In the genomic region with DNA sequence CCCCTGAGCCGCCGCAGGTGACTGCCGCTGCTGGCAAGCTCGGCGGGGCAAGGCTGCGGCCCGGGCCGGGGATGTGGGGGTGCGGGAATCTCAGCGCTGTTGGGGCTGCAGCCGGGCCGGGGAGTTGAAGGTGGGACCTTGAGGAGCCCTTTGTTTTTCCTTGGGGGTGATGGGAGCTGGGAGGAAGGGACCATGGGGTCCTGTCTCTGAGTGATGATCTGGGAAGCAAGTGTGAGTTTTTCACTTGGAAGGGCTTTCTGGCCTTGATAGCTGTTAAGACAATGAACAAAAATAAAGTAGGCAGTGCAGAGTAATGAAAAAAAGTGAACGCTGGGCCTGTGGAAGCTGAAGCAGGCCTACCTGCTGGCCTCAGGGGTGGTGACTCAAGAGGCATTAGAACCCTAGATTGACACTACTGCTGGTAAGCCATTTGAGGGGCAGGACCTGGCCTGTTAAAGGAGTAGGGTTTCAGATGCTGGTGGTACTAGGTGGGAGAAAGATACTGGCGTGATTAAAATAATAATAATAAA, we compare ENCODE assay signal across 7 mouse cellular contexts. TPM values are rescaled to one million over a fixed set of nuclear protein-coding genes. Genes with fewer than 3 reads are reported as not detected.
DNase-seq lines count a peak whose midpoint lies in the region; ATAC-seq and TF ChIP-seq lines count a peak whose summit lies in the region.

No protein-coding gene starts in this region.

- peak overlapping the region; percentile 64 for H3K27ac ChIP-seq in lung, embryonic 16.5 days (ENCODE audit: low read length)
- peak overlapping the region; percentile 53; the same call in 1 of the 2 replicates for H3K27ac ChIP-seq in forebrain, embryonic 10.5 days
- peak overlapping the region; percentile 84 for H3K27ac ChIP-seq in hindbrain, postnatal 0 days
- H3K27ac ChIP-seq in neural tube, embryonic 13.5 days (replicated peaks) = peak overlapping the region; percentile 93

- H3K9ac ChIP-seq in lung, embryonic 16.5 days (ENCODE audit: low read length) = peak overlapping the region; percentile 65
- peak overlapping the region; percentile 69 for H3K9ac ChIP-seq in hindbrain, postnatal 0 days (replicated peaks; ENCODE audit: low read length)
- H3K9ac ChIP-seq in neural tube, embryonic 13.5 days = peak overlapping the region; percentile 82

- H3K36me3 ChIP-seq in lung, embryonic 16.5 days (ENCODE audit: control insufficient read depth, insufficient read depth, low read length) = no peaks in the 10 kb centered on the region
- H3K36me3 ChIP-seq in forebrain, embryonic 10.5 days (replicated peaks) = no peaks in the 10 kb centered on the region
- no peaks in the 10 kb centered on the region for H3K36me3 ChIP-seq in hindbrain, postnatal 0 days (ENCODE audit: insufficient read depth, low read length)
- no peaks in the 10 kb centered on the region for H3K36me3 ChIP-seq in neural tube, embryonic 13.5 days

- no peak for ATAC-seq in lung, embryonic 16.5 days (ENCODE audit: low read depth)
- ATAC-seq in hindbrain, postnatal 0 days = no peak
- ATAC-seq in neural tube, embryonic 13.5 days (ENCODE audit: low read depth) = no peak

- H3K4me3 ChIP-seq in lung, embryonic 16.5 days (ENCODE audit: low read length) = peak overlapping the region; percentile 59
- peak overlapping the region; percentile 66 for H3K4me3 ChIP-seq in forebrain, embryonic 10.5 days
- peak overlapping the region; percentile 58 for H3K4me3 ChIP-seq in hindbrain, postnatal 0 days (ENCODE audit: low read length)
- H3K4me3 ChIP-seq in neural tube, embryonic 13.5 days = peak overlapping the region; percentile 69

- DNase-seq in lung, postnatal 25 days (ENCODE audit: low spot score) = no peak
- no peak for DNase-seq in forebrain, embryonic 10.5 days (ENCODE audit: extremely low spot score, low spot score)
- DNase-seq in hindbrain, postnatal 0 days (ENCODE audit: low spot score) = no peak
- DNase-seq in cerebellum, postnatal 4 days (ENCODE audit: low spot score in 2 of 2) = no peak
- no peak for DNase-seq in embryo, embryonic 9.5 days (ENCODE audit: extremely low spot score)

- TF ChIP-seq CTCF in hindbrain, postnatal 0 days (IDR thresholded peaks at IDR 0.05; ENCODE audit: low read depth) = no peak

- H3K9me3 ChIP-seq in lung, embryonic 16.5 days (ENCODE audit: control insufficient read depth, low read length) = no peaks in the 10 kb centered on the region
- no peaks in the 10 kb centered on the region for H3K9me3 ChIP-seq in forebrain, embryonic 10.5 days
- no peaks in the 10 kb centered on the region for H3K9me3 ChIP-seq in hindbrain, postnatal 0 days (ENCODE audit: low read length)
- no peaks in the 10 kb centered on the region for H3K9me3 ChIP-seq in neural tube, embryonic 13.5 days

- H3K4me1 ChIP-seq in lung, embryonic 16.5 days (replicated peaks; ENCODE audit: control insufficient read depth, insufficient read depth, low read length) = peaks cover 17% of the 10 kb centered on the region
- H3K4me1 ChIP-seq in forebrain, embryonic 10.5 days = peaks cover 50% of the 10 kb centered on the region
- H3K4me1 ChIP-seq in hindbrain, postnatal 0 days (ENCODE audit: insufficient read depth, low read length) = no peaks in the 10 kb centered on the region
- H3K4me1 ChIP-seq in neural tube, embryonic 13.5 days (replicated peaks) = peaks cover 49% of the 10 kb centered on the region

- peaks cover 55% of the 10 kb centered on the region for H3K27me3 ChIP-seq in lung, embryonic 16.5 days (ENCODE audit: control insufficient read depth, insufficient read depth, low read depth, low read length)
- peaks cover 79% of the 10 kb centered on the region for H3K27me3 ChIP-seq in forebrain, embryonic 10.5 days (ENCODE audit: poor library complexity, severe bottlenecking)
- no peaks in the 10 kb centered on the region for H3K27me3 ChIP-seq in hindbrain, postnatal 0 days (ENCODE audit: insufficient read depth, low read length)
- H3K27me3 ChIP-seq in neural tube, embryonic 13.5 days = peaks cover 64% of the 10 kb centered on the region

- H3K4me2 ChIP-seq in lung, embryonic 16.5 days (ENCODE audit: low read depth, low read length) = peak overlapping the region; percentile 81
- peak overlapping the region; percentile 95 for H3K4me2 ChIP-seq in hindbrain, postnatal 0 days (ENCODE audit: low read depth, low read length)
- peak overlapping the region; percentile 96 for H3K4me2 ChIP-seq in neural tube, embryonic 13.5 days

- WGBS in lung, embryonic 16.5 days = 5% methylated on average over 14 of the region's 14 CpGs
- 5% methylated on average over 14 of the region's 14 CpGs for WGBS in forebrain, embryonic 10.5 days
- 7% methylated on average over 14 of the region's 14 CpGs for WGBS in hindbrain, postnatal 0 days
- WGBS in neural tube, embryonic 13.5 days = 8% methylated on average over 14 of the region's 14 CpGs

RNA-seq across cellular contexts. Expression of gene Fgf9, which starts 6.4 kb away (rescaled TPM):
- 9.7 and 10.7 TPM in 2 replicates for polyA plus RNA-seq in lung, embryonic 16.5 days (2015; fragmentation: Nextera tagmentation; extraction: Ambion mirVana)
- 2.1 and 3.4 TPM in 2 replicates for polyA plus RNA-seq in forebrain, embryonic 10.5 days (2016; fragmentation: Nextera tagmentation; extraction: Ambion mirVana)
- total RNA-seq in hindbrain, postnatal 0 days (2014; rRNA removed) = 10.8 and 12.4 TPM in 2 replicates
- 24.2 and 25.9 TPM in 2 replicates for polyA plus RNA-seq in hindbrain, postnatal 0 days (2015; fragmentation: Nextera tagmentation; extraction: Ambion mirVana)
- polyA plus RNA-seq in neural tube, embryonic 13.5 days (2015; fragmentation: Nextera tagmentation; extraction: Ambion mirVana) = 13.0 and 17.5 TPM in 2 replicates
